ENCODE assay signal across 8 mouse cellular contexts in the genomic region with DNA sequence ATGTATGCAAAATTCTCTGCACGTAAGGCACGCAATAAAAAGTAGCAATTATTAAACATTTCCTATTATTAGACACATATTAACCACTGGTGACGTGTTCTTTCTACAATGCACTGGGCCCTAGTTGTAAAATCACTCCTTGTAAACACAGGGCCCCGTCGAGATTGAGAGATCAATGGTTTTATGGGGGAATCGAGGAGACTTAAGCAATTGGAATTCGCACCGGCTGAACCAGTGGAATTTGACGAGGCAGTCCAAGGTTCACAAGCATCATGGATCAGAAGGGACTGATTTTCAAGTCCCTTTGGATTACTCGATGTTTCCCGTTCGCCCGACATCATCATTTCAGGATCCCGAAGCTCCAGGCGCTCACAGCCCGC. TPM values are rescaled to one million over a fixed set of nuclear protein-coding genes. Genes with fewer than 3 reads are reported as not detected.
DNase-seq lines count a peak whose midpoint lies in the region; ATAC-seq lines count a peak whose summit lies in the region.

No protein-coding gene starts in this region.

- H3K4me1 ChIP-seq in kidney, embryonic 16.5 days (ENCODE audit: insufficient read depth, low read length), result peaks cover 21% of the 10 kb centered on the region
- peaks cover 30% of the 10 kb centered on the region for H3K4me1 ChIP-seq in embryonic facial prominence, embryonic 10.5 days
- peaks cover 26% of the 10 kb centered on the region for H3K4me1 ChIP-seq in hindbrain, embryonic 16.5 days (ENCODE audit: control insufficient read depth, insufficient read depth, low read depth, low read length)
- peaks cover 33% of the 10 kb centered on the region for H3K4me1 ChIP-seq in midbrain, embryonic 15.5 days

- no peak for DNase-seq in kidney, postnatal 25 days
- DNase-seq in embryonic facial prominence, embryonic 10.5 days (ENCODE audit: low spot score), result no peak
- no peak for DNase-seq in thymus, postnatal 25 days
- DNase-seq in B cell, adult 2 months, result no peak
- DNase-seq in cerebellum, postnatal 10 days, result no peak

- WGBS in kidney, embryonic 16.5 days, result 34% methylated on average over 16 of the region's 16 CpGs
- 61% methylated on average over 16 of the region's 16 CpGs for WGBS in embryonic facial prominence, embryonic 10.5 days
- WGBS in hindbrain, embryonic 16.5 days, result 31% methylated on average over 16 of the region's 16 CpGs
- WGBS in midbrain, embryonic 15.5 days, result 35% methylated on average over 16 of the region's 16 CpGs

- ATAC-seq in kidney, embryonic 16.5 days (ENCODE audit: low FRiP score, low TSS enrichment), result no peak; the same call in 1 of the 2 replicates
- no peak for ATAC-seq in hindbrain, embryonic 16.5 days
- ATAC-seq in midbrain, embryonic 15.5 days (replicated peaks), result no peak; the same call in 1 of the 2 replicates

- H3K36me3 ChIP-seq in kidney, embryonic 16.5 days (ENCODE audit: insufficient read depth, low read length), result peaks cover 11% of the 10 kb centered on the region; the same call in 1 of the 2 replicates
- peaks cover 12% of the 10 kb centered on the region for H3K36me3 ChIP-seq in embryonic facial prominence, embryonic 10.5 days (replicated peaks)
- no peaks in the 10 kb centered on the region; the same call in 1 of the 2 replicates for H3K36me3 ChIP-seq in hindbrain, embryonic 16.5 days (ENCODE audit: control insufficient read depth, insufficient read depth, low read length)
- no peaks in the 10 kb centered on the region for H3K36me3 ChIP-seq in midbrain, embryonic 15.5 days (replicated peaks)

- H3K27ac ChIP-seq in kidney, embryonic 16.5 days (ENCODE audit: low read length), result peak overlapping the region; percentile 84
- H3K27ac ChIP-seq in embryonic facial prominence, embryonic 10.5 days (replicated peaks), result peak overlapping the region; percentile 88
- H3K27ac ChIP-seq in hindbrain, embryonic 16.5 days (ENCODE audit: low read depth, low read length), result peak overlapping the region; percentile 82
- H3K27ac ChIP-seq in midbrain, embryonic 15.5 days, result peak overlapping the region; percentile 92

- H3K9me3 ChIP-seq in kidney, embryonic 16.5 days (ENCODE audit: low read length), result peaks cover 11% of the 10 kb centered on the region
- peaks cover 6% of the 10 kb centered on the region; the same call in 1 of the 2 replicates for H3K9me3 ChIP-seq in embryonic facial prominence, embryonic 10.5 days
- H3K9me3 ChIP-seq in hindbrain, embryonic 16.5 days (ENCODE audit: control insufficient read depth, low read length), result no peaks in the 10 kb centered on the region
- no peaks in the 10 kb centered on the region for H3K9me3 ChIP-seq in midbrain, embryonic 15.5 days

- peak overlapping the region; percentile 80 for H3K4me2 ChIP-seq in kidney, embryonic 16.5 days (replicated peaks; ENCODE audit: low read depth, low read length)
- peak overlapping the region; percentile 90 for H3K4me2 ChIP-seq in hindbrain, embryonic 16.5 days (ENCODE audit: low read length)
- peak overlapping the region; percentile 81 for H3K4me2 ChIP-seq in midbrain, embryonic 15.5 days

- H3K27me3 ChIP-seq in kidney, embryonic 16.5 days (ENCODE audit: insufficient read depth, low read length), result no peaks in the 10 kb centered on the region
- no peaks in the 10 kb centered on the region for H3K27me3 ChIP-seq in embryonic facial prominence, embryonic 10.5 days (replicated peaks; ENCODE audit: low read depth, poor library complexity, severe bottlenecking)
- H3K27me3 ChIP-seq in hindbrain, embryonic 16.5 days (replicated peaks; ENCODE audit: control insufficient read depth, insufficient read depth, low read length), result no peaks in the 10 kb centered on the region
- H3K27me3 ChIP-seq in midbrain, embryonic 15.5 days (replicated peaks), result no peaks in the 10 kb centered on the region

- H3K9ac ChIP-seq in kidney, embryonic 16.5 days (replicated peaks; ENCODE audit: low read length), result peak overlapping the region; percentile 78
- H3K9ac ChIP-seq in hindbrain, embryonic 16.5 days (ENCODE audit: low read depth, low read length), result peak overlapping the region; percentile 78
- H3K9ac ChIP-seq in midbrain, embryonic 15.5 days, result peak overlapping the region; percentile 68

- peak overlapping the region; percentile 86 for H3K4me3 ChIP-seq in kidney, embryonic 16.5 days (ENCODE audit: low read length)
- peak overlapping the region; percentile 76 for H3K4me3 ChIP-seq in embryonic facial prominence, embryonic 10.5 days
- peak overlapping the region; percentile 82 for H3K4me3 ChIP-seq in hindbrain, embryonic 16.5 days (ENCODE audit: low read length)
- H3K4me3 ChIP-seq in midbrain, embryonic 15.5 days, result peak overlapping the region; percentile 85

RNA-seq across cellular contexts. Expression of a gene that starts 0.5 kb away (rescaled TPM):
- 14.5 and 18.2 TPM in 2 replicates for polyA plus RNA-seq in kidney, embryonic 16.5 days (2015; fragmentation: Nextera tagmentation; extraction: Ambion mirVana)
- polyA plus RNA-seq in embryonic facial prominence, embryonic 10.5 days (2016; fragmentation: Nextera tagmentation; extraction: Ambion mirVana), result 21.0 and 21.7 TPM in 2 replicates
- 26.5 and 29.8 TPM in 2 replicates for polyA plus RNA-seq in hindbrain, embryonic 16.5 days (2015; fragmentation: Nextera tagmentation; extraction: Ambion mirVana)
- polyA plus RNA-seq in midbrain, embryonic 15.5 days (2015; fragmentation: Nextera tagmentation; extraction: Ambion mirVana), result 28.0 and 31.1 TPM in 2 replicates

RNA-seq across cellular contexts. Expression of a gene that starts 26.4 kb away (rescaled TPM):
- 0.15 and 0.40 TPM in 2 replicates for polyA plus RNA-seq in kidney, embryonic 16.5 days (2015; fragmentation: Nextera tagmentation; extraction: Ambion mirVana)
- polyA plus RNA-seq in embryonic facial prominence, embryonic 10.5 days (2016; fragmentation: Nextera tagmentation; extraction: Ambion mirVana), result not detected in 2 replicates
- not detected in 2 replicates for polyA plus RNA-seq in hindbrain, embryonic 16.5 days (2015; fragmentation: Nextera tagmentation; extraction: Ambion mirVana)
- polyA plus RNA-seq in midbrain, embryonic 15.5 days (2015; fragmentation: Nextera tagmentation; extraction: Ambion mirVana), result not detected in 2 replicates

RNA-seq across cellular contexts. Expression of a gene that starts 49.3 kb away (rescaled TPM):
- polyA plus RNA-seq in kidney, embryonic 16.5 days (2015; fragmentation: Nextera tagmentation; extraction: Ambion mirVana), result 0.16 and 0.49 TPM in 2 replicates
- 0.22 and 0.25 TPM in 2 replicates for polyA plus RNA-seq in embryonic facial prominence, embryonic 10.5 days (2016; fragmentation: Nextera tagmentation; extraction: Ambion mirVana)
- 6.3 and 7.0 TPM in 2 replicates for polyA plus RNA-seq in hindbrain, embryonic 16.5 days (2015; fragmentation: Nextera tagmentation; extraction: Ambion mirVana)
- 7.2 and 7.4 TPM in 2 replicates for polyA plus RNA-seq in midbrain, embryonic 15.5 days (2015; fragmentation: Nextera tagmentation; extraction: Ambion mirVana)
